Mouse (Mus musculus): ENCODE results near the gene Atp8a1.

Gene Atp8a1

GRCm38 (mm10) chr5:67572552-67573155, 274.6 kb downstream of the Atp8a1 start:
- no peak for DNase-seq (ENCODE audit: low read depth in 1 of 2, low spot score in 2 of 2)
